ENCODE assay signal across 8 mouse cellular contexts in the genomic region with DNA sequence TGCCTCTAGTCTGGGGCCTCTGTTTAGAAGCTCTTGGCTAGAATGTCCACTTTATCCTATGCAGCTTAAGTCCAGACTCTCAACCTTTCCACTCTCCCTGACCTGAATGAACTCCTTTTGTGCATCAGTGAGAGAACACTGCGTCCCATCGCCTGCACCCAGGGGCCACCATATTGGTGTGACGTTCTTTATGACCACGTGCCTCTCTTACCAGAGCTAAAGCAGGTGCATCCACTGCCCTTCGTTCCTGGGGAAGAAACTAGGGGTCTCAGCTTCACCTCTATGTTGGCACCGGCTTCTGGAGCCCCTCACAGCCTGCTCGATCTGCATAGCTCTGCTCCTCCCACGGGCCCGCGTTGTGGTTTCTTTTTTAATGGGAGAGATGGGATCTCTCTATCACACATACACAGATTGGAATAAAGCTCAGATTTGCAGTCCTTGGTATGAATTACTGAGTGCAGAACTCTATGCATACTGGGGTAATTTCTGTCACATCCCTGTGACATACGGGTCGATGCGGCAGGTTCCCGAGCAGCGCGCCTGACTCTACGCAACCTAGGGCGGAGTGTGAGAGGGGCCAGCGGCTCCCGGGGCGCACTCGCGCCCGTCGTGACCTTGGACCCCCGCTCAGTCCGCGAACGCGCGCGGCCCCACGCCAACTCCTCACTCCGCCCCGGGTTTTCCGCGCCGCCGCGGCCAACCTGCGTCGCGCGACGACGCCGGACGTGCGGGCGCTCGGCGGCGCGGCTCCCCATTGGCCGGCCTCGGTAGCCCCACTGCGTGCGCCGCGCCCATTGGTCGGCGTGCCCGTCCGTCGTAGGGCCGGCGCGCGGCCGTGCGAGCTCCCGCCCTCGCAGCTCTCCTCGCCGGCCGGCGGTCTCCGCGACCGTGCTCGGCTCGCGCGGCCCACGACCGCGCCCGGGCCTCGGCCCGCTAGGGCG. TPM values are rescaled to one million over a fixed set of nuclear protein-coding genes. Genes with fewer than 3 reads are reported as not detected.
A peak's percentile ranks its signal among the peaks of the same experiment; 100 is the strongest.
DNase-seq lines count a peak whose midpoint lies in the region; ATAC-seq and TF ChIP-seq lines count a peak whose summit lies in the region.

A gene (plus strand): TSS at position 831 of the 941 bp plus-strand sequence.

- no peak for TF ChIP-seq CTCF in cortical plate, adult 2 months (IDR thresholded peaks at IDR 0.05; ENCODE audit: extremely low read depth, insufficient read depth, low read length)

- DNase-seq in gastrocnemius, postnatal 10 days, result peak; percentile 96
- DNase-seq in left cerebral cortex, postnatal 10 days (ENCODE audit: extremely low spot score in 1 of 2, low spot score in 2 of 2), result peak; percentile 85 to 97
- DNase-seq in right cerebral cortex, postnatal 25 days, result peak; percentile 94
- DNase-seq in urinary bladder, postnatal 4 days (ENCODE audit: low spot score in 2 of 2), result peak; percentile 91 to 93

- intact Hi-C loops in left cerebral cortex, postnatal 10 days (cut with DNase I), result no loop called here

- peak within 1 kb of the TSS; percentile 81 for H3K4me3 ChIP-seq in cortical plate, adult 2 months (ENCODE audit: insufficient read depth, low read length)

- H3K4me1 ChIP-seq in cortical plate, adult 2 months (ENCODE audit: control insufficient read depth, insufficient read depth, low read length), result peaks cover 2% of the 10 kb centered on the region; the same call in 1 of the 2 replicates

- peak within 1 kb of the TSS; percentile 98 for H3K27ac ChIP-seq in cortical plate, adult 2 months (ENCODE audit: insufficient read depth, low read length)

- ATAC-seq in activated CD4-positive, CD25-positive, alpha-beta regulatory T cell, adult 4 months, result peak; percentile 92
- ATAC-seq in inflammation-experienced regulatory T-cells, adult 6 months, result peak; percentile 96
- peak; percentile 87 for ATAC-seq in megakaryocyte-erythroid progenitor cell, adult 5-6 weeks (replicated peaks; ENCODE audit: low FRiP score, low TSS enrichment, poor library complexity, severe bottlenecking)

- TF ChIP-seq POLR2A in cortical plate, adult 2 months (IDR thresholded peaks at IDR 0.05; ENCODE audit: extremely low read depth, insufficient read depth, low read length), result peak; percentile 69

RNA-seq across cellular contexts. Expression of the gene that starts here (rescaled TPM):
- 1 to 10 TPM; 5.3 to 6.3 TPM for polyA plus RNA-seq in activated CD4-positive, CD25-positive, alpha-beta regulatory T cell, adult 4 months (2017; shearing (Covaris generic))
- 51.7 and 53.3 TPM in 2 replicates for polyA plus RNA-seq in cortical plate, adult 2 months (2012; rRNA removed)
- total RNA-seq in gastrocnemius, postnatal 10 days (2021), result 10 to 100 TPM; 23.4 to 29.1 TPM
- polyA plus RNA-seq in inflammation-experienced regulatory T-cells, adult 6 months (2017; shearing (Covaris generic)), result 1 to 10 TPM; 6.3 to 8.5 (median 6.6) TPM
- 100 to 1,000 TPM; 118 to 121 TPM for total RNA-seq in left cerebral cortex, postnatal 10 days (2021)
- 40.4 and 62.7 TPM in 2 replicates for total RNA-seq in megakaryocyte-erythroid progenitor cell, adult 5-6 weeks (2014; fragmentation: Nextera tagmentation)
- 21.3 and 27.3 TPM in 2 replicates for total RNA-seq in megakaryocyte-erythroid progenitor cell, adult 5-6 weeks (2017)

Comparison
In these comparisons a context has a peak if more than half of its experiments do, and no peak if none do; other contexts are left out.
1. Peak in every context shown above with its lines: DNase-seq, ATAC-seq, H3K4me3 ChIP-seq and H3K27ac ChIP-seq.